Mouse (Mus musculus) forebrain, embryonic 11.5 days (tissue): ENCODE data around the gene Gorasp2. TPM values are rescaled to one million over a fixed set of nuclear protein-coding genes. Genes with fewer than 3 reads are reported as not detected.

ENCODE experiments used
- ATAC-seq: fragments of 200-750 bp; cut with Nextera tagmentation; replicated peaks from 2 replicates; pipeline ENCODE4 v1.8.0; 2017; ENCODE audit warnings: moderate TSS enrichment; ENCODE audit not compliant: low FRiP score
- DNase-seq: peaks from one replicate; pipeline ENCODE4 v3.0.0-alpha.2; 2017; ENCODE audit warnings: low spot score
- H3K27ac ChIP-seq: fragments of 300-500 bp; sonication (generic); 2 replicates; pipeline ENCODE4 v1.5.1; 2014; ENCODE audit warnings: low read depth, low read length
- H3K27me3 ChIP-seq: fragments of 300-500 bp; sonication (generic); 2 replicates; pipeline ENCODE4 v1.6.1; 2014; ENCODE audit warnings: mild to moderate bottlenecking, low read length, mixed read lengths; ENCODE audit not compliant: control insufficient read depth, insufficient read depth
- H3K36me3 ChIP-seq: fragments of 300-500 bp; sonication (generic); 2 replicates; pipeline ENCODE4 v1.6.1; 2014; ENCODE audit warnings: mild to moderate bottlenecking, low read length, moderate library complexity, mixed read lengths; ENCODE audit not compliant: control insufficient read depth, insufficient read depth
- H3K4me1 ChIP-seq: fragments of 300-500 bp; sonication (generic); replicated peaks from 2 replicates; pipeline ENCODE4 v1.6.1; 2014; ENCODE audit warnings: low read length, mixed read lengths; ENCODE audit not compliant: control insufficient read depth, insufficient read depth
- H3K4me2 ChIP-seq: fragments of 300-500 bp; sonication (generic); 2 replicates; pipeline ENCODE4 v1.6.1; 2014; ENCODE audit warnings: low read depth, mild to moderate bottlenecking, low read length, moderate library complexity, mixed read lengths; ENCODE audit not compliant: severe bottlenecking
- H3K4me3 ChIP-seq: fragments of 300-500 bp; sonication (generic); 2 replicates; pipeline ENCODE4 v1.5.1; 2014; ENCODE audit warnings: low read depth, low read length
- H3K9ac ChIP-seq: fragments of 300-500 bp; sonication (generic); 2 replicates; pipeline ENCODE4 v1.6.1; 2014; ENCODE audit warnings: low read length
- H3K9me3 ChIP-seq: fragments of 300-500 bp; sonication (generic); 2 replicates; pipeline ENCODE4 v1.6.1; 2016; ENCODE audit warnings: low read length, mixed read lengths; ENCODE audit not compliant: control insufficient read depth
- WGBS: fragments of 180-500 bp; shearing (Covaris S2); extraction: QIAGEN DNeasy Blood & Tissue Kit; methylation state at CpG from one replicate; pipeline ENCODE4 v1.1.7; 2014; 5-methylcytosine and 5-hydroxymethylcytosine counted together
- polyA plus RNA-seq: library from polyadenylated mRNA; unstranded; fragments of >200 nt; fragmentation: Nextera tagmentation; extraction: Ambion mirVana; gene quantifications from 2 replicates; pipeline ENCODE4 v1.2.1, GENCODE M21; 2014

Gorasp2 gene
- polyA plus RNA-seq, 1 experiment from 2014 or later, result 150 TPM

DNA sequence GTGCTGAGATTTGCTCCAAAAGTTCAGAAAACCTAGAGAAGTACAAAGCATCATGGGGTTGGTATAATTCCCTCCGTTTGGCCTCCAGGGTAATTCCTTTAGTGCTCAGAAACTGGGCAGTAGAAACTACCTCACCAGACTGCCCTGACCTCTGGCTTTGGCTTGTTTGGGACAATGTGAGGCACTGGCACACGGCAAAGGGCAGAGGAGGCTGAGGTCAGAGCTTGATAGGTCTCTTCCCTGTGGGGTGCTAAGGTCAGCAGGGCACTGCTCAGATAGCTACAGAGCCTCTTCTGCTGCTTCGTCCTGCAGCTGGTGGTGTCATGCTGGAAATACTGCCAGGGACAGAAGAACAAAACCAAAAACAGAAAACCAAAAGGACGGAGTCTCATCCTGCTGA is 13.7 kb upstream of the Gorasp2 start:
- DNase-seq (no peak), ATAC-seq (no peak)
- 48% methylated on average over 4 of the region's 4 CpGs for WGBS
- no peaks in the 10 kb centered on the region for H3K36me3 ChIP-seq
- H3K9me3 ChIP-seq, result no peaks in the 10 kb centered on the region
- H3K27me3 ChIP-seq, result no peaks in the 10 kb centered on the region
- H3K27ac ChIP-seq, result no peak overlapping the region
- no peak overlapping the region for H3K4me2 ChIP-seq
- H3K4me3 ChIP-seq, result no peak overlapping the region
- H3K9ac ChIP-seq, result no peak overlapping the region
- H3K4me1 ChIP-seq, result no peaks in the 10 kb centered on the region; the same call in 1 of the 2 replicates

- no peaks in the 10 kb centered on the region for H3K9me3 ChIP-seq
- no peak overlapping the region for H3K4me3 ChIP-seq
- ATAC-seq (no peak), DNase-seq (no peak)
- H3K36me3 ChIP-seq, result no peaks in the 10 kb centered on the region
- H3K4me2 ChIP-seq, result no peak overlapping the region
- H3K27me3 ChIP-seq, result no peaks in the 10 kb centered on the region
- no peaks in the 10 kb centered on the region; the same call in 1 of the 2 replicates for H3K4me1 ChIP-seq
- H3K9ac ChIP-seq, result no peak overlapping the region
- H3K27ac ChIP-seq, result no peak overlapping the region
- 88% methylated on average over 5 of the region's 5 CpGs for WGBS
Measured at GRCm38 (mm10) chr2:70648271-70648670, 13.1 kb upstream of the Gorasp2 start.

- no peaks in the 10 kb centered on the region for H3K36me3 ChIP-seq
- H3K4me2 ChIP-seq, result no peak overlapping the region
- H3K9me3 ChIP-seq, result no peaks in the 10 kb centered on the region
- no peak overlapping the region for H3K9ac ChIP-seq
- H3K27ac ChIP-seq, result no peak overlapping the region
- WGBS, result 91% methylated on average over 4 of the region's 4 CpGs
- H3K4me3 ChIP-seq, result no peak overlapping the region
- ATAC-seq (no peak), DNase-seq (no peak)
- H3K27me3 ChIP-seq, result no peaks in the 10 kb centered on the region
- no peaks in the 10 kb centered on the region for H3K4me1 ChIP-seq
Measured at GRCm38 (mm10) chr2:70649471-70649870, 11.9 kb upstream of the Gorasp2 start.

DNA sequence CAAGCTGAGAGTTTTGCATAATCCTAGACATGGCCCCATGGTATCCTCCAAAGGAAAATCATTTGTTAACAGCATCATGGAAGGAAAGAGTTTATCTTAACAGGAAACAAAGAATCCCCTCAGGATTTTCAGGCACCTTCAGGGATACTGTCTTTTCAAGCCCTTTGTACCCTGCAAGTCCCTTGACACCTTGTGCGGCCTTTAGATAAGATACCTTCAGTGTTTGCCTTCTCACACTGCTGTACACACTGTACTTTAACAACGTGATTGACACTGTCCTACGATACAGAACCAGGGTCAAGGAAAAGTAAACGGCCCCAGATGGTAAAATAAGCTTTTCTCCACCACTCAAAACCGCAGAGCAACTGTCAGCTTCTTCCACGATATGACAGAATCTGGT is 9.6 kb upstream of the Gorasp2 start:
- Histone ChIP-seq H3K27me3 (no peaks in the 10 kb centered on the region), H3K9me3 (no peaks in the 10 kb centered on the region), H3K4me3 (no peak overlapping the region), H3K4me2 (no peak overlapping the region), H3K9ac (no peak overlapping the region), H3K4me1 (no peaks in the 10 kb centered on the region), H3K27ac (no peak overlapping the region), H3K36me3 (no peaks in the 10 kb centered on the region)
- ATAC-seq (no peak), DNase-seq (no peak)
- WGBS, result 78% methylated on average over 6 of the region's 6 CpGs

DNA sequence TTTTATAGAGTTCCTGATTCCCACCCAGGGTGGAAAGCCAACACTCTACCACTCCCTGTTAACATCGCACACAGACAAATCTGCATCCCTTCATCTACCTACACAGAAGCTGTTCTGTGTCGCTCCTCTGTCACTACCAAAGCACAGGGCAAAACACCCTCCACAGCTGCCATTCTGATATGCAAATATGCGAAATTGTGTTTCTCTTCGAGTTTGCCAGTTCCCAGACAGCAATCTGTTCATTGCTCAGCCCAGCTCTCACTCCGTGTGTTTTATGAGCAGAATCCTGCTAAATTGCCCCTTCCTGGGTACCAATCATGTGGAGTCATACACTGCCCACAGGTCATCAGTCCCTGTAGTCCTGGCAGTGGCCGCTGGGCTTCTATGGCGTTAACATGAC is 4.3 kb upstream of the Gorasp2 start:
- 76% methylated on average over 7 of the region's 7 CpGs for WGBS
- Histone ChIP-seq H3K36me3 (no peaks in the 10 kb centered on the region), H3K9me3 (no peaks in the 10 kb centered on the region), H3K4me2 (no peak overlapping the region), H3K4me3 (no peak overlapping the region), H3K9ac (no peak overlapping the region), H3K27me3 (no peaks in the 10 kb centered on the region), H3K4me1 (no peaks in the 10 kb centered on the region), H3K27ac (no peak overlapping the region)
- DNase-seq, result no peak
- ATAC-seq, result no peak

DNA sequence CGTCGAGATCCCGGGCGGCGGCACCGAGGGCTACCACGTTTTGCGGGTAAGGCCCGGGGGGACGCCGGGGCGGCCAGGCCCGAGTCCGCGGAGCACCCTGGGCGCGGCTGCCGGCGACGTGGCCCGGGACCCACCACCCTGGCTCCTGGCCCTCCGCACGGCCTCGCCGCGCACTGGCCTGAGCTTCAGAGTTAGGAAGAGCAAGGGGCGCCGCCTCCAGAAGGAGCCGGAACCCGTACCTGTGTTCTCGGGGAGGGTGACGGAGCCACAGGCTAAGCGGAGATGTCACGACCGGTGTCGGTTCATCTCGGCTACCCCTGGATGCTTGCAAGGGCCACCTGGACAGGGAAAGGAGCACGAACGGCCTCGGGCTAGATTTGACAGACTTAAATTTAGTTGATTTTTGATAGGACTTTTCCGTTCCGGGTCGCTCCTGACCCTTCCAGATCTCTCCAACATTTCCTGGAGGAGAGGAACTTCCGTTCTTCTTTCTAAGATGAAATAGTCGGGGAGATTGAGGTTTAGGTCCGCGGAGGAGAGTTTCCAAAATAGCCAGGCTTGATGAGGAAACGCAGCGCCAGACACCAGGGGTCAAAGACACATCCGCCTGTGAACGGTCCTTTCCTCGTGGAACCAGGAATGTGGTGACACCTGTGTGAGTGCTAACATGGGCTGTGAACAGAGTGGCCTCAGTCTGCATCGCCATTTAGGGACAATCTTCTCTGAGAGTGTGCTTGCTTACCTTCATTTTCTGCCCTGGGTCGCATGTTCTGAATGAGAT is 529 bp downstream of the Gorasp2 start, which contains the start of gene Gm26558:
Gm26558 (minus strand) TSS at position 394 of the 781 bp plus-strand sequence.
- H3K4me2 ChIP-seq, result peak within 1 kb of the TSS; percentile 83
- DNase-seq, result peak; percentile 50
- peak within 1 kb of the TSS; percentile 77 for H3K27ac ChIP-seq
- under 1% methylated on average over 51 of the region's 54 CpGs for WGBS
- no peaks in the 10 kb centered on the region; the same call in 1 of the 2 replicates for H3K4me1 ChIP-seq
- peak; percentile 87 for ATAC-seq
- no peaks in the 10 kb centered on the region for H3K9me3 ChIP-seq
- no peaks in the 10 kb centered on the region for H3K36me3 ChIP-seq
- peak within 1 kb of the TSS; percentile 63 for H3K4me3 ChIP-seq
- no peaks in the 10 kb centered on the region for H3K27me3 ChIP-seq
- peak within 1 kb of the TSS; percentile 86 for H3K9ac ChIP-seq

DNA sequence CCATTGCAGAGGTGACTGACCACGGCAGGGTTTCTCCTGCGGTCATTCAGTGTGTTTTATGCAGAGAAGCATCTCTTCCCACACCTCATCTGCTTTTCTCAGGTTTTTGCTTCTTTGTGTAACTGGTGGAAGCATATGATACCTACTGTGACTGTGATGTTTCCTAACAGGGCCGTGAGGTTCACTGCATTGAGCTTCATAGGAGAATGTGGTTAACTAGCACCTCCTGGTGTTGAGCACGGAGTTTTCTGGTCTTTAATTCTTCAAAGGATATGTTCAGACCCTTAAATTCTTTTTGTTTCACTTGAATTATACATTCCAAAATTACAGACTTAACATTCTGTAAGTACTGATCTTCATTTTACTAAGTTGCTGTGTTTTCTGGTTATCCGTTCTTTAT is 2.4 kb downstream of the Gorasp2 start:
- WGBS, result 90% methylated on average over 5 of the region's 5 CpGs
- no peaks in the 10 kb centered on the region; the same call in 1 of the 2 replicates for H3K4me1 ChIP-seq
- no peaks in the 10 kb centered on the region for H3K27me3 ChIP-seq
- H3K4me2 ChIP-seq, result no peak overlapping the region
- H3K9me3 ChIP-seq, result no peaks in the 10 kb centered on the region
- H3K27ac ChIP-seq, result no peak overlapping the region
- H3K4me3 ChIP-seq, result no peak overlapping the region
- H3K36me3 ChIP-seq, result no peaks in the 10 kb centered on the region
- ATAC-seq (no peak), DNase-seq (no peak)
- H3K9ac ChIP-seq, result no peak overlapping the region

GRCm38 (mm10) chr2:70667016-70667415 is 5.6 kb downstream of the Gorasp2 start:
- Histone ChIP-seq H3K4me2 (no peak overlapping the region), H3K27me3 (no peaks in the 10 kb centered on the region), H3K36me3 (no peaks in the 10 kb centered on the region), H3K9ac (no peak overlapping the region), H3K9me3 (no peaks in the 10 kb centered on the region), H3K4me1 (no peaks in the 10 kb centered on the region; the same call in 1 of the 2 replicates), H3K4me3 (no peak overlapping the region), H3K27ac (no peak overlapping the region)
- ATAC-seq (no peak), DNase-seq (no peak)
- WGBS, result 89% methylated on average over 7 of the region's 7 CpGs

- Histone ChIP-seq H3K27me3 (no peaks in the 10 kb centered on the region), H3K9ac (no peak overlapping the region), H3K4me1 (no peaks in the 10 kb centered on the region), H3K36me3 (no peaks in the 10 kb centered on the region), H3K4me2 (no peak overlapping the region), H3K9me3 (no peaks in the 10 kb centered on the region), H3K27ac (no peak overlapping the region), H3K4me3 (no peak overlapping the region)
- WGBS, result 89% methylated on average over 2 of the region's 2 CpGs
- no peak for ATAC-seq
- no peak for DNase-seq
Measured at GRCm38 (mm10) chr2:70669241-70669640, 7.9 kb downstream of the Gorasp2 start.
